Mouse (Mus musculus): Measurements from ENCODE around the gene Vmn2r65.

Vmn2r65 gene

DNA sequence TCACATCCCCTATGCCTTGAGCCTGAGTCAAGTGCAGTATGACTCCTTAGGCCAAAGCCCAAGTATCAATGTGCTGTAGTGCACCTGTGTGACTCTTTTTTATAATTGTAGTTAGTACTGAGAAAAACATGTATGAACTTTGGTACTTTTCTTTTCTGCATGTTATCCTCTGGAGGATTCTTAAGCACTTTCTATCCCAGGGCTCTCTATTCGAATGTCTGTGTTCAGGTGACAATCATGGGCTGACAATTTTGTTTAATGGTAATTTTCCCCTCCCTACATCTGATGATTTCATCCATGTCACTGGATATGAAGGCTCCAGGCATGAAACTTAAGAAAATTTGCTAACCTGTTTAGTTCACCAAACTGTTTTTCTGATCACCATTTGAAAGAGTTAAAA lies at the start of gene Vmn2r65:
Gene Vmn2r65 (minus strand): TSS at position 101 of the 400 bp plus-strand sequence.
- no peak for DNase-seq (ENCODE audit: low spot score)

- DNase-seq (ENCODE audit: low spot score): no peak
Observed at GRCm38 (mm10) chr7:85012168-85012567, 48.3 kb upstream of the Vmn2r65 start, which contains the start of gene Vmn2r66. TSS of gene Vmn2r66 (minus strand) at chr7:85012268.

- DNase-seq (ENCODE audit: low spot score): no peak
Observed at GRCm38 (mm10) chr7:84996694-84997093, 32.8 kb upstream of the Vmn2r65 start.
